Mouse (Mus musculus) cerebellum, postnatal 4 days (tissue): ENCODE measurements around the gene Parp8.

Experiments used
- DNase-seq, 2 experiments: peaks; one replicate each; pipeline ENCODE4 v3.0.0; 2022; ENCODE audit warnings: low spot score in 2 of 2, mixed read lengths in 1 of 2

The Parp8 gene

GRCm38 (mm10) chr13:117025226-117026067 lies at the start of gene Parp8:
Gene Parp8 (minus strand): TSS chr13:117025537.
- DNase-seq = peak; percentile 34 to 48

- DNase-seq = peak in 1 of 2 experiments; percentile 11
Measured at GRCm38 (mm10) chr13:117062628-117063315, 37.4 kb upstream of the Parp8 start.

GRCm38 (mm10) chr13:117056466-117056865 lies 31.1 kb upstream of the Parp8 start:
- DNase-seq = no peak

- DNase-seq = no peak
Measured at GRCm38 (mm10) chr13:117054811-117055496, 29.6 kb upstream of the Parp8 start.

GRCm38 (mm10) chr13:117052748-117053147 lies 27.4 kb upstream of the Parp8 start:
- no peak for DNase-seq

- no peak for DNase-seq
Measured at GRCm38 (mm10) chr13:117048541-117048971, 23.2 kb upstream of the Parp8 start.

GRCm38 (mm10) chr13:117043567-117043966 lies 18.2 kb upstream of the Parp8 start:
- no peak for DNase-seq

GRCm38 (mm10) chr13:117041021-117041420 lies 15.7 kb upstream of the Parp8 start:
- no peak for DNase-seq

GRCm38 (mm10) chr13:117036277-117036676 lies 10.9 kb upstream of the Parp8 start:
- DNase-seq = no peak

GRCm38 (mm10) chr13:117035121-117035520 lies 9.8 kb upstream of the Parp8 start:
- no peak for DNase-seq

GRCm38 (mm10) chr13:117034676-117035075 lies 9.3 kb upstream of the Parp8 start:
- DNase-seq = no peak

GRCm38 (mm10) chr13:117033676-117034308 lies 8.5 kb upstream of the Parp8 start:
- DNase-seq = no peak

GRCm38 (mm10) chr13:117032402-117032801 lies 7.1 kb upstream of the Parp8 start:
- DNase-seq = no peak

- no peak for DNase-seq
Measured at GRCm38 (mm10) chr13:117031546-117031945, 6.2 kb upstream of the Parp8 start.

- DNase-seq = no peak
Measured at GRCm38 (mm10) chr13:117028221-117028620, 2.9 kb upstream of the Parp8 start.

- DNase-seq = no peak
Measured at GRCm38 (mm10) chr13:117027336-117027735, 2.0 kb upstream of the Parp8 start.

GRCm38 (mm10) chr13:117026276-117026780 lies 991 bp upstream of the Parp8 start:
- DNase-seq = no peak

- DNase-seq = peak in 1 of 2 experiments; percentile 31
Measured at GRCm38 (mm10) chr13:117024916-117025225, 466 bp downstream of the Parp8 start.

GRCm38 (mm10) chr13:117024127-117024915 lies 1.0 kb downstream of the Parp8 start:
- peak; percentile 45 to 60 for DNase-seq

- DNase-seq = no peak
Measured at GRCm38 (mm10) chr13:117023346-117024050, 1.8 kb downstream of the Parp8 start.
